Mouse (Mus musculus) liver, postnatal 0 days (tissue): Measurements from ENCODE around the gene Mxd4. TPM values are rescaled to one million over a fixed set of nuclear protein-coding genes. Genes with fewer than 3 reads are reported as not detected.

Source experiments
- ATAC-seq: fragments of 200-750 bp; cut with Nextera tagmentation; 2 replicates; pipeline ENCODE4 v1.8.0; 2017; ENCODE audit warnings: mild to moderate bottlenecking, moderate library complexity
- DNase-seq: peaks from one replicate; pipeline ENCODE4 v3.0.0-alpha.2; 2016
- H3K27ac ChIP-seq: fragments of 300-500 bp; sonication (generic); 2 replicates; pipeline ENCODE4 v1.5.1; 2014; ENCODE audit warnings: antibody characterized with exemption, moderate library complexity, mild to moderate bottlenecking, low read depth
- H3K27me3 ChIP-seq: fragments of 300-500 bp; sonication (generic); 2 replicates; pipeline ENCODE4 v1.6.1; 2014; ENCODE audit warnings: low read length, control low read depth, mixed read lengths; ENCODE audit not compliant: insufficient read depth
- H3K36me3 ChIP-seq: fragments of 300-500 bp; sonication (generic); replicated peaks from 2 replicates; pipeline ENCODE4 v1.6.1; 2014; ENCODE audit warnings: mild to moderate bottlenecking, control low read depth, low read length, moderate library complexity, mixed read lengths; ENCODE audit not compliant: insufficient read depth
- H3K4me1 ChIP-seq: fragments of 300-500 bp; sonication (generic); 2 replicates; pipeline ENCODE4 v1.6.1; 2014; ENCODE audit warnings: antibody characterized with exemption, mild to moderate bottlenecking, control low read depth; ENCODE audit not compliant: insufficient read depth
- H3K4me2 ChIP-seq: fragments of 300-500 bp; sonication (generic); 2 replicates; pipeline ENCODE4 v1.6.1; 2014; ENCODE audit warnings: low read depth, mild to moderate bottlenecking, low read length, moderate library complexity, mixed read lengths
- H3K4me3 ChIP-seq: fragments of 300-500 bp; sonication (generic); 2 replicates; pipeline ENCODE4 v1.5.1; 2014; ENCODE audit warnings: low read depth, low read length
- H3K9ac ChIP-seq: fragments of 300-500 bp; sonication (generic); replicated peaks from 2 replicates; pipeline ENCODE4 v1.6.1; 2014; ENCODE audit warnings: mild to moderate bottlenecking, moderate library complexity
- H3K9me3 ChIP-seq: fragments of 300-500 bp; sonication (generic); 2 replicates; pipeline ENCODE4 v1.6.1; 2016; ENCODE audit warnings: mild to moderate bottlenecking, control low read depth, low read length, mixed read lengths
- CTCF ChIP-seq: sonication (generic); IDR thresholded peaks from 2 replicates; pipeline ENCODE4 v1.5.1; 2016; ENCODE audit warnings: antibody characterized with exemption, low read depth
- EP300 ChIP-seq: IDR thresholded peaks from 2 replicates; pipeline ENCODE4 v1.6.1; 2016; ENCODE audit warnings: antibody characterized with exemption, low read depth, mild to moderate bottlenecking
- WGBS: fragments of 180-500 bp; shearing (Covaris S2); extraction: QIAGEN DNeasy Blood & Tissue Kit; methylation state at CpG from one replicate; pipeline ENCODE4 v1.1.7; 2014; ENCODE audit not compliant: insufficient replicate concordance; 5-methylcytosine and 5-hydroxymethylcytosine counted together
- polyA plus RNA-seq: library from polyadenylated mRNA; unstranded; fragments of >200 nt; fragmentation: Nextera tagmentation; extraction: Ambion mirVana; gene quantifications from 2 replicates; pipeline ENCODE4 v1.2.1, GENCODE M21; 2015

Mxd4 gene
- polyA plus RNA-seq, 1 experiment from 2014 or later = 9.4 TPM

- TF ChIP-seq CTCF (no peak), EP300 (no peak)
- 69% methylated on average over 4 of the region's 4 CpGs for WGBS
- H3K36me3 ChIP-seq = no peaks in the 10 kb centered on the region
- no peaks in the 10 kb centered on the region for H3K4me1 ChIP-seq
- no peaks in the 10 kb centered on the region for H3K9me3 ChIP-seq
- no peaks in the 10 kb centered on the region for H3K27me3 ChIP-seq
- no peak overlapping the region for H3K4me3 ChIP-seq
- no peak overlapping the region for H3K27ac ChIP-seq
- H3K9ac ChIP-seq = no peak overlapping the region
- ATAC-seq = no peak
- no peak for DNase-seq
- no peak overlapping the region for H3K4me2 ChIP-seq
These were observed 14.5 kb upstream of the Mxd4 start for GRCm38 (mm10) chr5:34202006-34202405.

- Histone ChIP-seq H3K4me3 (no peak overlapping the region), H3K9ac (no peak overlapping the region), H3K9me3 (no peaks in the 10 kb centered on the region), H3K4me1 (no peaks in the 10 kb centered on the region), H3K27ac (no peak overlapping the region), H3K27me3 (no peaks in the 10 kb centered on the region), H3K4me2 (no peak overlapping the region), H3K36me3 (no peaks in the 10 kb centered on the region)
- TF ChIP-seq EP300 (no peak), CTCF (peak; percentile 41)
- WGBS = 46% methylated on average over 2 of the region's 2 CpGs
- no peak for ATAC-seq
- no peak for DNase-seq
These were observed 13.9 kb upstream of the Mxd4 start for GRCm38 (mm10) chr5:34201396-34201795.

GRCm38 (mm10) chr5:34198615-34199014 lies 11.1 kb upstream of the Mxd4 start:
- no peaks in the 10 kb centered on the region for H3K36me3 ChIP-seq
- H3K4me2 ChIP-seq = no peak overlapping the region
- DNase-seq = no peak
- H3K27me3 ChIP-seq = no peaks in the 10 kb centered on the region
- H3K9ac ChIP-seq = no peak overlapping the region
- 74% methylated on average over 6 of the region's 6 CpGs for WGBS
- no peak for ATAC-seq
- H3K4me3 ChIP-seq = no peak overlapping the region
- H3K4me1 ChIP-seq = no peaks in the 10 kb centered on the region
- TF ChIP-seq CTCF (no peak), EP300 (no peak)
- no peaks in the 10 kb centered on the region for H3K9me3 ChIP-seq
- H3K27ac ChIP-seq = no peak overlapping the region

DNA sequence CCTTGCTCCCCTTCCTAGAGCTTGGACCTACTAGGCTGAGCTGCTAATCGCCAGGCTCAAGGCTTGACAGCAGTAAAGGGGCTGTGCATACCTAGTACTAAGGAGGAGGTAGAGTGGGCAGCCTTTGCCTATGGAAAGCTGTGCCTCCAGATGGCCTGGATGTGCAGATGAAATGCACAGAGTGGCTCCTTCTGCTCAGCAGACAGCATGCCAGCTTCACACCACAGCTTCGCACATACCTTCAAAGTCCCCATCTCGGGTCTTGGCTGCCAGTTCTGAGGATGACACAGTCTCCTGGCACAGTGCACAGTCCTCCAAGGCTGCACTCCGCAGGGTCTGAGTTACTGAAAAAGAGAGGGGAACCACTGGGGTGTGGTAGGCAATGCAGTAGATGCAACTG lies 9.7 kb upstream of the Mxd4 start:
- ATAC-seq (no peak), DNase-seq (no peak)
- Histone ChIP-seq H3K27ac (no peak overlapping the region), H3K4me2 (no peak overlapping the region), H3K4me1 (no peaks in the 10 kb centered on the region), H3K9me3 (no peaks in the 10 kb centered on the region), H3K9ac (no peak overlapping the region), H3K36me3 (no peaks in the 10 kb centered on the region), H3K4me3 (no peak overlapping the region), H3K27me3 (no peaks in the 10 kb centered on the region)
- WGBS = 71% methylated on average over 4 of the region's 4 CpGs
- TF ChIP-seq CTCF (no peak), EP300 (no peak)

DNA sequence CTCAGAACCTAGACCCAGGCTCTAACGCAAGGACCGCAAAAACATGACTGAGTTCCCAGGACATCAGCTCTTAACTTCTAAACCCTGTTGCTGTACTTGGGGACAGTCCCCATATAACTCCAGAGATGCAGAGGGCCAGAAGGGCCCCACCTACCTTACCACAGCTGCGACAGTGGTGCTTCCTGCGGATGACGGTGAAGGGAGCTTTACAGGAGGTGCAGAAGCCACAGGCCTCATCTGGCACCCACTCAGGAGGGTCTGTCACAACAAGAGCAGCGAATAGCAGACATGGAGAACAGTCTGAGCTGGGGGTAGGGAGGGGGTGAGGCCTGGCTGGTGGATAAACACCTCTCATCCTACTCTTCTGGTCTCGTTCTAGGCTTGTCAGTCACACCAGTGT lies 8.9 kb upstream of the Mxd4 start:
- no peak for DNase-seq
- no peaks in the 10 kb centered on the region for H3K27me3 ChIP-seq
- H3K4me3 ChIP-seq = no peak overlapping the region
- H3K27ac ChIP-seq = no peak overlapping the region
- H3K9ac ChIP-seq = no peak overlapping the region
- H3K4me2 ChIP-seq = no peak overlapping the region
- 48% methylated on average over 7 of the region's 7 CpGs for WGBS
- TF ChIP-seq EP300 = no peak
- TF ChIP-seq CTCF = no peak
- H3K4me1 ChIP-seq = no peaks in the 10 kb centered on the region
- no peak for ATAC-seq
- H3K9me3 ChIP-seq = no peaks in the 10 kb centered on the region
- no peaks in the 10 kb centered on the region for H3K36me3 ChIP-seq

DNA sequence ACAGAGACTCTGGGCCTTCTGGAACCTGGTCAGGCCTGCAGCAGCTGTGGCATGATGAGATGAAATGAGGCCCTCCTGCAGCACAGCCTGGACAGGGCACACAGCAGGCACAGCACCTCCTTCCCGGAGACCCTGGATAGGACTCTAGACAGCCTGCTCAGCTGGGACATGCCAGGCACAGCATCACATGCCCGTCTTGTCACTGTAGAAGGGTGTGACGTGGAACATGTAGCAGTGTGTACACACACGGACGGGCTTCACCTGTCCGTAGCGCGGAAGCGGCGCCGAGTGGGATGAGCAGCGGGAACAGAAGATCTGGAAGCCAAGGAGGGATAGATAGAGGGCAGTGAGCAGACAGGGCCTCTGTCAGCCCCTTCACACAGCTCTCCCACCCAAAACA lies 8.3 kb upstream of the Mxd4 start:
- no peak overlapping the region for H3K4me3 ChIP-seq

More for the DNA sequence above, 8.3 kb upstream of the Mxd4 start:
- Histone ChIP-seq H3K9ac (no peak overlapping the region), H3K4me1 (no peaks in the 10 kb centered on the region; the same call in 1 of the 2 replicates), H3K4me2 (no peak overlapping the region), H3K27me3 (no peaks in the 10 kb centered on the region), H3K27ac (no peak overlapping the region), H3K36me3 (no peaks in the 10 kb centered on the region), H3K9me3 (no peaks in the 10 kb centered on the region)
- DNase-seq (no peak), ATAC-seq (no peak)
- WGBS = 85% methylated on average over 12 of the region's 12 CpGs
- TF ChIP-seq CTCF = no peak
